Mouse (Mus musculus): ENCODE results near the gene Insl5. TPM values are rescaled to one million over a fixed set of nuclear protein-coding genes. Genes with fewer than 3 reads are reported as not detected.

Insl5 gene
- polyA plus RNA-seq, 1 experiment: not detected

DNA sequence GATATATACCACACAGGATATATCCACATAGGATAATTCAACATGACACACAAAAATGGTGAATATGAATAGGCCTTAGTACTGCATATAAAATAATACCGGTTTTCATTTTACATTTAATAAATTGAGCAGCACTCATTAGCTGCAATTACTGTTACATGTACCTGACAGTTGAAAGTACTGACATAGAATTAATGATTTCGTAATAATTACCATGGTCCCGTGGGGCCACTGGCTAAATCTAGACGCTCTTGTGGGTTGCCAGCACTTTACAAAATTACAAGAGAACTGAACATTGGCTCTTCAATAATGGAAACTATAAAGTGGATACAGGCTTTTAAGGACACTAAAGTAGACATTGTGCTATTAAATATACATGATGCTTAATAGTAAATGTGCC, 22.0 kb downstream of the Insl5 start:
- no peak overlapping the region for H3K27ac ChIP-seq (ENCODE audit: insufficient read depth, low read length)
- no peak overlapping the region for H3K4me3 ChIP-seq (ENCODE audit: low read depth, low read length)
- no peaks in the 10 kb centered on the region for H3K4me1 ChIP-seq (ENCODE audit: control insufficient read depth, insufficient read depth, low read length)
- no peaks in the 10 kb centered on the region for H3K9me3 ChIP-seq (replicated peaks; ENCODE audit: control insufficient read depth, insufficient read depth, low read length, poor library complexity, severe bottlenecking)
- TF ChIP-seq EP300 (IDR thresholded peaks at IDR 0.05; ENCODE audit: insufficient read depth, low read depth, low read length) (no peak), CTCF (IDR thresholded peaks at IDR 0.05; ENCODE audit: low read depth, low read length) (no peak), POLR2A (IDR thresholded peaks at IDR 0.05; ENCODE audit: insufficient read depth, low read length) (no peak)
- H3K9ac ChIP-seq (ENCODE audit: low read depth, poor library complexity, severe bottlenecking): no peak overlapping the region
- H3K36me3 ChIP-seq (ENCODE audit: control insufficient read depth, insufficient read depth, low read length, poor library complexity, severe bottlenecking): no peaks in the 10 kb centered on the region
- no peaks in the 10 kb centered on the region for H3K27me3 ChIP-seq (ENCODE audit: control insufficient read depth, insufficient read depth, low read length, poor library complexity, severe bottlenecking)

- Histone ChIP-seq H3K4me3 (ENCODE audit: low read depth, low read length) (no peak overlapping the region), H3K4me1 (ENCODE audit: control insufficient read depth, insufficient read depth, low read length) (no peaks in the 10 kb centered on the region), H3K27ac (ENCODE audit: insufficient read depth, low read length) (no peak overlapping the region), H3K36me3 (ENCODE audit: control insufficient read depth, insufficient read depth, low read length, poor library complexity, severe bottlenecking) (no peaks in the 10 kb centered on the region), H3K9me3 (replicated peaks; ENCODE audit: control insufficient read depth, insufficient read depth, low read length, poor library complexity, severe bottlenecking) (no peaks in the 10 kb centered on the region), H3K9ac (ENCODE audit: low read depth, poor library complexity, severe bottlenecking) (no peak overlapping the region), H3K27me3 (ENCODE audit: control insufficient read depth, insufficient read depth, low read length, poor library complexity, severe bottlenecking) (no peaks in the 10 kb centered on the region)
- TF ChIP-seq EP300 (IDR thresholded peaks at IDR 0.05; ENCODE audit: insufficient read depth, low read depth, low read length) (no peak), POLR2A (IDR thresholded peaks at IDR 0.05; ENCODE audit: insufficient read depth, low read length) (no peak), CTCF (IDR thresholded peaks at IDR 0.05; ENCODE audit: low read depth, low read length) (no peak)
These were observed 35.0 kb downstream of the Insl5 start for GRCm38 (mm10) chr4:102991685-102992084.

DNA sequence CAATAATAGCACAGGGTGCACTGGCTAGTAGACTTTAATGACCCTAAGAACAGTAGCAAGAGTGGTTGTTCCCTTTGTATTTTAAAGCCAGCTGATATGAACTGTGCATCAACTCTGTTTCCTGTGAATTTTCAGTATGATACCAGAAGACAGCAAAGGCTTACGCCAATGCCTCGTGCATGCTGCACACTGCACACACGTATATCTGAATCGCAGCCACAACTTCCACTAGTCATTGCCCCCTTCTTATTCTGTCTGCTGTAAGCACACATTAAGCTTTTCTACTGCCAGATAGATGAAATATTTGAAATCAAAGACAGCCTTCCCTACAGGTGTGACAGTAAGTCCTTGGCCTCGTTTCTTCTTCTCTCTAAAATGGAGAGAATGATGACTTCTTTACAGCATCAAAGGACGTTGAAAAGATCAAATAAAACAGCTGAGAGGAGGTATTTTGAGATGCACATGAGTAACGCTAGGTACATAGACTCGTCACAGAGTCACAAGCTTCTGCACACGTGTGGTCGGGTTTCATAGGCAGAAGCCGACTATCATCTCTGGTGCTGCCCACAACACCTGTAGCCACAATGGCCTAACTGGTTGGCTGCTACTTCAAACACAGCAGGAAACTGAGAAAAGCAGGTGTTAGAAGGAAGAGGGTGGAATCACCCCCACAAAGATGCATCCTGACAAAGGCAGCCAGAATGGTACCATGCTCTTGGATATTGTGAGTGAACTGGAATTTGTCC, 35.9 kb downstream of the Insl5 start:
- H3K27ac ChIP-seq (ENCODE audit: insufficient read depth, low read length): no peak overlapping the region
- H3K9ac ChIP-seq (ENCODE audit: low read depth, poor library complexity, severe bottlenecking): no peak overlapping the region
- H3K36me3 ChIP-seq (ENCODE audit: control insufficient read depth, insufficient read depth, low read length, poor library complexity, severe bottlenecking): no peaks in the 10 kb centered on the region
- H3K4me1 ChIP-seq (ENCODE audit: control insufficient read depth, insufficient read depth, low read length): no peaks in the 10 kb centered on the region
- TF ChIP-seq CTCF (IDR thresholded peaks at IDR 0.05; ENCODE audit: low read depth, low read length): no peak
- TF ChIP-seq EP300 (IDR thresholded peaks at IDR 0.05; ENCODE audit: insufficient read depth, low read depth, low read length): no peak
- no peak for TF ChIP-seq POLR2A (IDR thresholded peaks at IDR 0.05; ENCODE audit: insufficient read depth, low read length)
- no peak overlapping the region for H3K4me3 ChIP-seq (ENCODE audit: low read depth, low read length)
- no peaks in the 10 kb centered on the region for H3K9me3 ChIP-seq (replicated peaks; ENCODE audit: control insufficient read depth, insufficient read depth, low read length, poor library complexity, severe bottlenecking)
- no peaks in the 10 kb centered on the region for H3K27me3 ChIP-seq (ENCODE audit: control insufficient read depth, insufficient read depth, low read length, poor library complexity, severe bottlenecking)

DNA sequence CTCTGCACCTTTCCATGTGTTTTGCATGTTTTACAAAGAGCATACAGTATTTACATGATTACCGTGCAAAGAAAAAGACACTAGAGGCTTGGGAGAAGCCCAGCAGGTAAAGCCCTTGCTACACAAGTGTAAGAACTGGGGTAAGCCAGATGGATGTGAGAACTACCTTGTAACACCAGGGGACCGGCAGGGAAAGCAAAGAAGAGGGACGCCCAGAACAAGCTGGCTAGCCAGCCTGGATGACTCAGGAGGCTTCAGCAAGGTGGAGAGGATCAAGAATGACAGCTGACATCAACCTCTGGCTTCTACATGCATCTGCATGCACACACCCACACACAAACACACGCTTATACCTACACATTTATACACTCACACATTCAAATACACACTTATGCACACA, 36.6 kb downstream of the Insl5 start:
- Histone ChIP-seq H3K9ac (ENCODE audit: low read depth, poor library complexity, severe bottlenecking) (no peak overlapping the region), H3K4me3 (ENCODE audit: low read depth, low read length) (no peak overlapping the region), H3K27ac (ENCODE audit: insufficient read depth, low read length) (no peak overlapping the region), H3K9me3 (replicated peaks; ENCODE audit: control insufficient read depth, insufficient read depth, low read length, poor library complexity, severe bottlenecking) (no peaks in the 10 kb centered on the region), H3K36me3 (ENCODE audit: control insufficient read depth, insufficient read depth, low read length, poor library complexity, severe bottlenecking) (no peaks in the 10 kb centered on the region), H3K4me1 (ENCODE audit: control insufficient read depth, insufficient read depth, low read length) (no peaks in the 10 kb centered on the region), H3K27me3 (ENCODE audit: control insufficient read depth, insufficient read depth, low read length, poor library complexity, severe bottlenecking) (no peaks in the 10 kb centered on the region)
- no peak for TF ChIP-seq EP300 (IDR thresholded peaks at IDR 0.05; ENCODE audit: insufficient read depth, low read depth, low read length)

DNA sequence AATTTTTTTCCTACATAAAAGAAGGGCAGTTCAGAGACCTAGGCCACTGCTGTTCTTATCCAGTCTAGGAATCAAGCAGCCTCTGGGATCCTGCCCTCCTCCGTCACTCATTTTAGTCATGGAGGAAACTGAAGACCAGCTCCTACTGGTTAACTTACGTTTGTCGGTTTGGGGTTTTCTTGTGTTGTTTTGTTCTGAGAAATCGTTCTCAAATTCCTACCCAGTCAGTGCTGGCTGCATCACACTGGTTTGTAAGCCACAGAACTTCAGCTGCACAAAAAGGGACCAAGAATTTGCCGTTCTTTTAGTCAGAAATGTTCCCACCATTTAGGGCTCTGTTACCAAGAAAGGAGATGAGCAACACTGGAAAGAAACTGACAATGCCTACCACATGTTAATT, 37.3 kb downstream of the Insl5 start:
- Histone ChIP-seq H3K4me1 (ENCODE audit: control insufficient read depth, insufficient read depth, low read length) (no peaks in the 10 kb centered on the region), H3K36me3 (ENCODE audit: control insufficient read depth, insufficient read depth, low read length, poor library complexity, severe bottlenecking) (no peaks in the 10 kb centered on the region), H3K27me3 (ENCODE audit: control insufficient read depth, insufficient read depth, low read length, poor library complexity, severe bottlenecking) (no peaks in the 10 kb centered on the region), H3K9ac (ENCODE audit: low read depth, poor library complexity, severe bottlenecking) (no peak overlapping the region), H3K4me3 (ENCODE audit: low read depth, low read length) (no peak overlapping the region), H3K9me3 (replicated peaks; ENCODE audit: control insufficient read depth, insufficient read depth, low read length, poor library complexity, severe bottlenecking) (no peaks in the 10 kb centered on the region), H3K27ac (ENCODE audit: insufficient read depth, low read length) (no peak overlapping the region)
- TF ChIP-seq EP300 (IDR thresholded peaks at IDR 0.05; ENCODE audit: insufficient read depth, low read depth, low read length): no peak
- TF ChIP-seq POLR2A (IDR thresholded peaks at IDR 0.05; ENCODE audit: insufficient read depth, low read length): no peak
- no peak for TF ChIP-seq CTCF (IDR thresholded peaks at IDR 0.05; ENCODE audit: low read depth, low read length)

GRCm38 (mm10) chr4:102988526-102988925, 38.1 kb downstream of the Insl5 start:
- H3K27ac ChIP-seq (ENCODE audit: insufficient read depth, low read length): no peak overlapping the region
- no peaks in the 10 kb centered on the region for H3K36me3 ChIP-seq (ENCODE audit: control insufficient read depth, insufficient read depth, low read length, poor library complexity, severe bottlenecking)
- H3K27me3 ChIP-seq (ENCODE audit: control insufficient read depth, insufficient read depth, low read length, poor library complexity, severe bottlenecking): no peaks in the 10 kb centered on the region
- TF ChIP-seq EP300 (IDR thresholded peaks at IDR 0.05; ENCODE audit: insufficient read depth, low read depth, low read length): no peak
- H3K4me1 ChIP-seq (ENCODE audit: control insufficient read depth, insufficient read depth, low read length): no peaks in the 10 kb centered on the region
- H3K9me3 ChIP-seq (replicated peaks; ENCODE audit: control insufficient read depth, insufficient read depth, low read length, poor library complexity, severe bottlenecking): no peaks in the 10 kb centered on the region
- no peak overlapping the region for H3K4me3 ChIP-seq (ENCODE audit: low read depth, low read length)
- no peak overlapping the region for H3K9ac ChIP-seq (ENCODE audit: low read depth, poor library complexity, severe bottlenecking)

Measured in ES-Bruce4 (cell line).